20 mouse cellular contexts compared by ENCODE assay signal in the genomic region with DNA sequence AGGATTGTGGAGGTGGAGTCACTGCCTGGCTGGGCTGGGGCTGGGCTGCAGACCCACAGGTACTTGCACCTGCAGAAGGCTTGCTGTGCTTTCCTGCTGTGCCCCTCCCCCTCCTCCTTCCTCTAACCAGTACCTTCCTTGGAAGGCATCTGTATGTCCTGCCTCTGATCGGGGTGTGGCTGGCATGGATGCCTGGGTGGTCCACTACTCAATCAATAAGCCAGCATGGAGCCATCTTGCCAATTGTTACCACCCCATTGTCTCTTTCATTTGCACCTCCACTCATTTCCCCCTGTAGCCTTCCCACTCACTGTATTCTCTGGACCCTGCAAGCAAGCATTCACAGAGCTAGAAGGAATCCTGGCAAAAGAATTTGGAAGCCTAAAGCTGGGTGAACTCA.
"Had no signal": no experiment of that assay in that cellular context is flagged by ENCODE, and none has a peak within 500 bp of the region (broad histone marks: within the 10 kb centered on the region; RNA-seq: fewer than 3 reads in every experiment).

No protein-coding gene starts in this region.

- H3K27ac ChIP-seq: left cerebral cortex, adult 2 months; limb, embryonic 12.5 days; limb, embryonic 15.5 days; liver, embryonic 14.5 days; midbrain, embryonic 15.5 days; neural tube, embryonic 12.5 days; neural tube, embryonic 15.5 days; stomach, postnatal 0 days had no signal

- DNase-seq: kidney, postnatal 14 days; layer of hippocampus, adult 9-11 months; left cerebral cortex, postnatal 4 days; liver, postnatal 0 days; lung, embryonic 14.5 days; right cerebral cortex, adult 18-20 months; right cerebral cortex, postnatal 14 days; right cerebral cortex, postnatal 4 days; thymus, adult 2 months; thymus, postnatal 14 days; thymus, postnatal 4 days had no signal

- H3K9me3 ChIP-seq: limb, embryonic 12.5 days; limb, embryonic 15.5 days; megakaryocyte, embryonic 14.5 days; midbrain, embryonic 15.5 days; neural tube, embryonic 12.5 days; neural tube, embryonic 15.5 days had no signal

- H3K4me1 ChIP-seq: limb, embryonic 15.5 days; megakaryocyte, embryonic 14.5 days; neural tube, embryonic 12.5 days; neural tube, embryonic 15.5 days had no signal

- H3K36me3 ChIP-seq: midbrain, embryonic 15.5 days; neural tube, embryonic 12.5 days; neural tube, embryonic 15.5 days had no signal

- H3K27me3 ChIP-seq: limb, embryonic 12.5 days; limb, embryonic 15.5 days; midbrain, embryonic 15.5 days; neural tube, embryonic 12.5 days; neural tube, embryonic 15.5 days had no signal

- H3K9ac ChIP-seq: limb, embryonic 12.5 days; limb, embryonic 15.5 days; liver, embryonic 14.5 days; liver, postnatal 0 days; lung, embryonic 14.5 days; midbrain, embryonic 15.5 days; neural tube, embryonic 12.5 days; neural tube, embryonic 15.5 days had no signal

- H3K4me3 ChIP-seq: left cerebral cortex, adult 2 months; limb, embryonic 12.5 days; limb, embryonic 15.5 days; megakaryocyte, embryonic 14.5 days; midbrain, embryonic 15.5 days; neural tube, embryonic 12.5 days; neural tube, embryonic 15.5 days had no signal
